Mouse (Mus musculus): Measurements from ENCODE around the gene Ntrk2. TPM values are rescaled to one million over a fixed set of nuclear protein-coding genes. Genes with fewer than 3 reads are reported as not detected.

The Ntrk2 gene
- total and polyA plus RNA-seq, 2 experiments: 0.55 to 1.5 TPM

GRCm38 (mm10) chr13:58807629-58808363 is 1.4 kb downstream of the Ntrk2 start:
- no peaks in the 10 kb centered on the region for H3K79me2 ChIP-seq (ENCODE audit: control insufficient read depth, insufficient read depth, low read length)
- 2% methylated on average over 50 of the region's 50 CpGs for WGBS
- no peaks in the 10 kb centered on the region for H3K4me1 ChIP-seq (ENCODE audit: control insufficient read depth, insufficient read depth, low read length)
- H3K36me3 ChIP-seq (ENCODE audit: control insufficient read depth, insufficient read depth, low read length): no peaks in the 10 kb centered on the region
- no peak overlapping the region for H3K27ac ChIP-seq (replicated peaks; ENCODE audit: insufficient read depth, low read depth, low read length)
- peaks cover 14% of the 10 kb centered on the region; the same call in 1 of the 2 replicates for H3K27me3 ChIP-seq (ENCODE audit: control insufficient read depth, insufficient read depth, low read length)
- H3K9ac ChIP-seq (ENCODE audit: low read depth, low read length): no peak overlapping the region
- TF ChIP-seq CTCF (IDR thresholded peaks at IDR 0.05; ENCODE audit: low read depth, low read length) (no peak), POLR2A (IDR thresholded peaks at IDR 0.05; ENCODE audit: extremely low read depth, insufficient read depth, low read length) (no peak)
- H3K4me3 ChIP-seq (ENCODE audit: insufficient read depth, low read depth, low read length): peak overlapping the region; percentile 32; the same call in 1 of the 2 replicates
- DNase-seq (ENCODE audit: extremely low read depth, low read depth, low spot score): no peak

- H3K4me1 ChIP-seq (ENCODE audit: control insufficient read depth, insufficient read depth, low read length): no peaks in the 10 kb centered on the region
- WGBS: 4% methylated on average over 32 of the region's 32 CpGs
- H3K27ac ChIP-seq (replicated peaks; ENCODE audit: insufficient read depth, low read depth, low read length): no peak overlapping the region
- H3K27me3 ChIP-seq (ENCODE audit: control insufficient read depth, insufficient read depth, low read length): peaks cover 14% of the 10 kb centered on the region; the same call in 1 of the 2 replicates
- H3K36me3 ChIP-seq (ENCODE audit: control insufficient read depth, insufficient read depth, low read length): no peaks in the 10 kb centered on the region
- no peak overlapping the region for H3K9ac ChIP-seq (ENCODE audit: low read depth, low read length)
- TF ChIP-seq CTCF (IDR thresholded peaks at IDR 0.05; ENCODE audit: low read depth, low read length) (no peak), POLR2A (IDR thresholded peaks at IDR 0.05; ENCODE audit: extremely low read depth, insufficient read depth, low read length) (no peak)
- no peaks in the 10 kb centered on the region for H3K79me2 ChIP-seq (ENCODE audit: control insufficient read depth, insufficient read depth, low read length)
- no peak overlapping the region for H3K4me3 ChIP-seq (ENCODE audit: insufficient read depth, low read depth, low read length)
- no peak for DNase-seq (ENCODE audit: extremely low read depth, low read depth, low spot score)
Measured at GRCm38 (mm10) chr13:58808381-58808821, 2.0 kb downstream of the Ntrk2 start.

- TF ChIP-seq CTCF (IDR thresholded peaks at IDR 0.05; ENCODE audit: low read depth, low read length): no peak
- TF ChIP-seq POLR2A (IDR thresholded peaks at IDR 0.05; ENCODE audit: extremely low read depth, insufficient read depth, low read length): no peak
- Histone ChIP-seq H3K27me3 (ENCODE audit: control insufficient read depth, insufficient read depth, low read length) (peaks cover 14% of the 10 kb centered on the region; the same call in 1 of the 2 replicates), H3K9ac (ENCODE audit: low read depth, low read length) (no peak overlapping the region), H3K27ac (replicated peaks; ENCODE audit: insufficient read depth, low read depth, low read length) (no peak overlapping the region), H3K4me1 (ENCODE audit: control insufficient read depth, insufficient read depth, low read length) (no peaks in the 10 kb centered on the region), H3K4me3 (ENCODE audit: insufficient read depth, low read depth, low read length) (no peak overlapping the region), H3K36me3 (ENCODE audit: control insufficient read depth, insufficient read depth, low read length) (no peaks in the 10 kb centered on the region), H3K79me2 (ENCODE audit: control insufficient read depth, insufficient read depth, low read length) (no peaks in the 10 kb centered on the region)
- no peak for DNase-seq (ENCODE audit: extremely low read depth, low read depth, low spot score)
- WGBS: 89% methylated on average over 8 of the region's 8 CpGs
Measured at GRCm38 (mm10) chr13:58809930-58810329, 3.6 kb downstream of the Ntrk2 start.

GRCm38 (mm10) chr13:58824752-58825151 is 18.4 kb downstream of the Ntrk2 start:
- no peak for TF ChIP-seq CTCF (IDR thresholded peaks at IDR 0.05; ENCODE audit: low read depth, low read length)
- H3K4me1 ChIP-seq (ENCODE audit: control insufficient read depth, insufficient read depth, low read length): no peaks in the 10 kb centered on the region
- no peak for DNase-seq (ENCODE audit: extremely low read depth, low read depth, low spot score)
- H3K27me3 ChIP-seq (ENCODE audit: control insufficient read depth, insufficient read depth, low read length): no peaks in the 10 kb centered on the region
- no peaks in the 10 kb centered on the region for H3K79me2 ChIP-seq (ENCODE audit: control insufficient read depth, insufficient read depth, low read length)
- no peak overlapping the region for H3K9ac ChIP-seq (ENCODE audit: low read depth, low read length)
- no peak overlapping the region for H3K4me3 ChIP-seq (ENCODE audit: insufficient read depth, low read depth, low read length)
- no peak overlapping the region for H3K27ac ChIP-seq (replicated peaks; ENCODE audit: insufficient read depth, low read depth, low read length)
- WGBS: 88% methylated on average over 7 of the region's 7 CpGs
- no peaks in the 10 kb centered on the region for H3K36me3 ChIP-seq (ENCODE audit: control insufficient read depth, insufficient read depth, low read length)

- Histone ChIP-seq H3K79me2 (ENCODE audit: control insufficient read depth, insufficient read depth, low read length) (no peaks in the 10 kb centered on the region), H3K27me3 (ENCODE audit: control insufficient read depth, insufficient read depth, low read length) (no peaks in the 10 kb centered on the region), H3K4me3 (ENCODE audit: insufficient read depth, low read depth, low read length) (no peak overlapping the region), H3K27ac (replicated peaks; ENCODE audit: insufficient read depth, low read depth, low read length) (no peak overlapping the region), H3K4me1 (ENCODE audit: control insufficient read depth, insufficient read depth, low read length) (no peaks in the 10 kb centered on the region), H3K9ac (ENCODE audit: low read depth, low read length) (no peak overlapping the region), H3K36me3 (ENCODE audit: control insufficient read depth, insufficient read depth, low read length) (no peaks in the 10 kb centered on the region)
- WGBS: 86% methylated on average over 14 of the region's 14 CpGs
- no peak for DNase-seq (ENCODE audit: extremely low read depth, low read depth, low spot score)
- no peak for TF ChIP-seq POLR2A (IDR thresholded peaks at IDR 0.05; ENCODE audit: extremely low read depth, insufficient read depth, low read length)
- no peak for TF ChIP-seq CTCF (IDR thresholded peaks at IDR 0.05; ENCODE audit: low read depth, low read length)
Measured at GRCm38 (mm10) chr13:58826356-58827197, 20.2 kb downstream of the Ntrk2 start.
